Mouse (Mus musculus): Measurements from ENCODE around the gene Olfr976. TPM values are rescaled to one million over a fixed set of nuclear protein-coding genes. Genes with fewer than 3 reads are reported as not detected.

Gene Olfr976
- not detected for polyA plus RNA-seq (2017; shearing (Covaris generic))

DNA sequence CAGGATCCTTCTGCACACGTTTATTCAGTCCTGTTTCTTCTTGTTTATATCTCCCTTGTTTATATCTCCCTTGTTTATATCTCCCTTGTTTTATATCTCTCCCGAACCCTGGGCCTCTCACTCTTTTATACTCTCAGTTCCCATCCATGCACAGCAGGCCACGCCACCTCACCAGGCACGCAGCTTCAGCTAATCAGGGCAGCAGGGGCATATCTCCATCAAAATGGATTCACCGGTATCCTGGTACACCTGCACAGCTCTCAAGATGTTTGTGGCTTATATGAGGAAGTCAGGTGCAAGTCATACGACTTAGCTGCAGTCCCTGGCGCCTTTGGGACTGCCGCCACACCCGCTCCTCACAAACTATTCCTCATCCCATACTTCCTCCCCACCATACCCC is at the start of gene Olfr976:
Gene Olfr976, minus strand, starts transcription at position 101 of the 400 bp plus-strand sequence.

DNA sequence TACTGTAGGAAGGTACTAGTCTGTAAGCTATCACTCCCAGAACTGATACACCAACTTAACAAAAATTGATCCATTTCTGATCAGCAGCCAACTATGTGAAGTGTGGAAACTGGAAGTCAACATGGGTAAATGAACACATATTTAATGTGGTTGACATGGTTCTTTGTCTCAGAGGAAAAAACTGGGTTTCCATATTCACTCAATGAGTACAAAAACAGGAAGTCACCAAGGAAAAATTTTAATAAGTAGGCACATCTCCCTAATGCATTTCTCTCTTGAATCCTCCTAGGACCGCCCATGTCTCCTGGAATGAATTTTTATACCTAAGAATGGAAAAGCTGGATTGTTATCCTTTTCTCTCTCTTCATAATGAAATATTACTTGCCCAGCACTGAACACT is 48.5 kb upstream of the Olfr976 start, which contains the start of gene Olfr980:
Gene Olfr980, minus strand, starts transcription at position 101 of the 400 bp plus-strand sequence.

DNA sequence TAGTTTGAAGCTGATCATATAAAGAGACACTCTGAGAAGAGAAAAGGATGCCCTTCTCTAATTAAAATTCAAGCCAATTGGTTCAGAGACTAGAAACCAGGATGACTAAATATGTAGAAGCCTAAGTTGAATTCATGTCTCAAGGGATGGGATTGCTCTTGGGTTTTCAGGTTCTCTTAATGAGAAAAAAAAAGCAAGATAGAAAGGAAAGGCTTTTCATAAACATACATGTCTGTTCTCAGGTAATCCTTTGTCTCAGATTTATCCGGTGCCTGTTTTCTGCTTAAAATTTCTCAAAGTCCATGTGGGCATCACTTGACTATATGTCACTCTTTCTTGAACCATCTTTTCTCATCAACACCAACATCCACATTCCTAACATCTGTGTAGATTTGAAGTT is 42.4 kb upstream of the Olfr976 start, which contains the start of gene Olfr979:
Gene Olfr979, minus strand, starts transcription at position 101 of the 400 bp plus-strand sequence.

DNA sequence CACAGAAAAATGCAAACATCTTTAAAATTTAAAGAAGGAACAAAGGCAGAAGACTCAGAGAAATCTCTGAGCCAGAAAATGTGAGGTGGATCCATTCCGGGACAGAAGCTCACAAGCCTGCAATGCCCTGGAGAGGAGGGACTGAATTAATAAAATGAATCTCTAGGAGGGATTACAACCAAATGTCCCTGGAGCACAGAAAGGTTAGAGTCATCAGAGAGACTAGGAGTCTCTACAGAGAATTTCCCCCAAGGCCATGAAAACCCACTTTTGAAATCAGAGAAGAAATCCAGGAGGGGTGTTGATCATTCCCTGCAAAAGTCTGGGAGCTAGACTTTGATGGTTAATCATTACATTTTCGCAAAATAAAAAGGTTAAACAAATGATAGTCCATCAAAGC is 30.9 kb upstream of the Olfr976 start, which contains the start of gene Olfr978:
Gene Olfr978, plus strand, starts transcription at position 301 of the 400 bp plus-strand sequence.

DNA sequence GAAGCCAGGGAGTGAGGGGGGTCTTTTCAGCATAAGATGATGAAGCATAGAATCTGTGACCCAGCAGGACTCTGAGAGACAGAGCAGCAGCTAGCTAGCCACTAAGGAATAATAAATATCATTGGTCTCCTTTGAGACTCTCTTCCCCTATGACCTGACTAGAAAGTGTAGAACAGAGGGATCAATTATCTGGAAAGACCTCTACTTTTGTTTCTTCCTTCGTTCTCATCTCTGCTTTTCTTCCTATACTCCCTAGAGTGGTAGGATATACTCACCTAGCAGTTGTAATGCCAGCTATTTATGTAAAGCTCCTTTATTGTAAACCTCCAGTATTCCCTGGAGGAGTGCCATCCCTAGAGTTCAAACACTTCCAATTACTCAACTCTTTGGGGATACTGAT is 9.0 kb downstream of the Olfr976 start, which contains the start of gene Olfr975:
Gene Olfr975, minus strand, starts transcription at position 101 of the 400 bp plus-strand sequence.

GRCm38 (mm10) chr9:39937201-39937600 is 23.7 kb downstream of the Olfr976 start, which contains the start of gene Olfr974:
Gene Olfr974 (plus strand): TSS chr9:39937501.

DNA sequence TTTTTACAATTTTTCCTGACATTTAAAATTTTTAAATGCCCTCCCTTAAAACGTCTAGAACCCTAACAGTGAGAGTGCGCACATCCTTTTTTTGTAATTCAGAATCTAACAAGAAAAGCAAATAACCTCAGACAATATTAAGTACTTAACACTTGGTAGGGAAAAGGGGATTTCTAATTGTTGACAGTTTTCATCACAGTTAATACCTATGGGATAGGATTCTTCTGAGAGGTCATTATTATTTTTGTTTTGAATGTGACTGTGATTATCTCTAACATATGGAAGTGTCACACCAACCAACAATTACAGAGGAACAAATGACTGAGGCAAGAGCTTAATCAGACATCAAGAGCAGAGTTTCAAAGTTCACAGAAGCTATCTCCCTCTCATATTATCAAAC is 53.9 kb downstream of the Olfr976 start, which contains the start of gene Olfr229:
Gene Olfr229, plus strand, starts transcription at position 301 of the 400 bp plus-strand sequence.

Other genes starting within 250 kb of the Olfr976 start
- not detected for gene Olfr965, start 249.8 kb downstream of the Olfr976 start, polyA plus RNA-seq (2017; shearing (Covaris generic))
- gene Olfr150, start 230.2 kb downstream of the Olfr976 start, polyA plus RNA-seq (2017; shearing (Covaris generic)): not detected
- not detected for gene Olfr967, start 214.9 kb downstream of the Olfr976 start, polyA plus RNA-seq (2017; shearing (Covaris generic))
- not detected for gene Olfr968, start 177.9 kb downstream of the Olfr976 start, polyA plus RNA-seq (2017; shearing (Covaris generic))
- gene Olfr969, start 170.2 kb downstream of the Olfr976 start, polyA plus RNA-seq (2017; shearing (Covaris generic)): not detected
- gene Olfr970, start 152.3 kb downstream of the Olfr976 start, polyA plus RNA-seq (2017; shearing (Covaris generic)): not detected
- gene Olfr971, start 124.3 kb downstream of the Olfr976 start, polyA plus RNA-seq (2017; shearing (Covaris generic)): not detected
- gene Olfr972, start 94.7 kb downstream of the Olfr976 start, polyA plus RNA-seq (2017; shearing (Covaris generic)): not detected
- not detected for gene Olfr229, start 53.8 kb downstream of the Olfr976 start, polyA plus RNA-seq (2017; shearing (Covaris generic))
- not detected for gene Olfr974, start 23.6 kb downstream of the Olfr976 start, polyA plus RNA-seq (2017; shearing (Covaris generic))
- gene Olfr975, start 9.1 kb downstream of the Olfr976 start, polyA plus RNA-seq (2017; shearing (Covaris generic)): not detected
- not detected for gene Olfr978, start 31.0 kb upstream of the Olfr976 start, polyA plus RNA-seq (2017; shearing (Covaris generic))
- not detected for gene Olfr979, start 42.3 kb upstream of the Olfr976 start, polyA plus RNA-seq (2017; shearing (Covaris generic))
- not detected for gene Olfr980, start 48.4 kb upstream of the Olfr976 start, polyA plus RNA-seq (2017; shearing (Covaris generic))
- gene Olfr981, start 60.3 kb upstream of the Olfr976 start, polyA plus RNA-seq (2017; shearing (Covaris generic)): not detected
- not detected for gene Olfr982, start 112.7 kb upstream of the Olfr976 start, polyA plus RNA-seq (2017; shearing (Covaris generic))
- not detected for gene Olfr983, start 132.5 kb upstream of the Olfr976 start, polyA plus RNA-seq (2017; shearing (Covaris generic))
- gene Olfr984, start 153.1 kb upstream of the Olfr976 start, polyA plus RNA-seq (2017; shearing (Covaris generic)): 0.05 TPM
- not detected for gene Olfr985, start 169.1 kb upstream of the Olfr976 start, polyA plus RNA-seq (2017; shearing (Covaris generic))
- not detected for gene Tmem225, start 187.0 kb upstream of the Olfr976 start, polyA plus RNA-seq (2017; shearing (Covaris generic))
- not detected for gene Olfr986, start 219.8 kb upstream of the Olfr976 start, polyA plus RNA-seq (2017; shearing (Covaris generic))
- gene Zfp202, start 231.2 kb upstream of the Olfr976 start, polyA plus RNA-seq (2017; shearing (Covaris generic)): 4.7 TPM

Data from CD4-positive, CD25-positive, alpha-beta regulatory T cell, adult 9 weeks (primary cell).